Mouse (Mus musculus) NIH3T3 (cell line): ENCODE measurements at regions not wholly inside any gene's neighbourhood (a gene's known extent, or its start where the extent isn't known, plus 50 kb on each side); places are given as distances from the start of the nearest gene placed in this dataset.

ENCODE experiments used
- DNase-seq: peaks from one replicate; pipeline ENCODE4 v3.0.0-alpha.2; 2012; ENCODE audit warnings: low read depth

- DNase-seq, result no peak
These were observed 89.2 kb upstream of the Rab11fip2 start for GRCm38 (mm10) chr19:60032667-60033066.

- no peak for DNase-seq
These were observed 86.8 kb upstream of the Rab11fip2 start for GRCm38 (mm10) chr19:60030212-60030788.

- no peak for DNase-seq
These were observed 86.3 kb upstream of the Rab11fip2 start for GRCm38 (mm10) chr19:60029720-60030119.

- no peak for DNase-seq
These were observed 72.3 kb upstream of the Rab11fip2 start for GRCm38 (mm10) chr19:60015614-60016300.

GRCm38 (mm10) chr19:59995557-59995956 lies 52.1 kb upstream of the Rab11fip2 start:
- DNase-seq, result peak; percentile 27
